Mouse (Mus musculus) hindlimb bud, embryonic 11.5 days (tissue): ENCODE results near the gene Cope.

Experiments
- DNase-seq: peaks from one replicate; pipeline ENCODE4 v3.0.0-alpha.2; 2012; ENCODE audit warnings: low read depth, low spot score; ENCODE audit errors: extremely low spot score

The Cope gene

GRCm38 (mm10) chr8:70302901-70303300, 583 bp downstream of the Cope start:
- DNase-seq: no peak

GRCm38 (mm10) chr8:70309311-70309710, 7.0 kb downstream of the Cope start:
- no peak for DNase-seq

GRCm38 (mm10) chr8:70313399-70313798, 11.1 kb downstream of the Cope start:
- no peak for DNase-seq

- no peak for DNase-seq
Measured at GRCm38 (mm10) chr8:70315624-70316510, 13.5 kb downstream of the Cope start, which contains the start of gene Cers1. Cers1 (plus strand) TSS chr8:70315775.

GRCm38 (mm10) chr8:70316511-70317504, 14.5 kb downstream of the Cope start:
- no peak for DNase-seq

GRCm38 (mm10) chr8:70317872-70318271, 15.6 kb downstream of the Cope start:
- no peak for DNase-seq

- DNase-seq: no peak
Measured at GRCm38 (mm10) chr8:70323716-70324115, 21.4 kb downstream of the Cope start.

- DNase-seq: no peak
Measured at GRCm38 (mm10) chr8:70327512-70327911, 25.2 kb downstream of the Cope start.

GRCm38 (mm10) chr8:70329124-70329834, 27.0 kb downstream of the Cope start, which contains the start of gene Gdf1:
Gdf1 (plus strand) TSS chr8:70329817.
- DNase-seq: no peak

- no peak for DNase-seq
Measured at GRCm38 (mm10) chr8:70329835-70330740, 27.8 kb downstream of the Cope start.

GRCm38 (mm10) chr8:70330741-70331364, 28.5 kb downstream of the Cope start:
- DNase-seq: no peak

GRCm38 (mm10) chr8:70331526-70331925, 29.2 kb downstream of the Cope start:
- no peak for DNase-seq

- DNase-seq: no peak
Measured at GRCm38 (mm10) chr8:70332070-70332877, 30.0 kb downstream of the Cope start.

GRCm38 (mm10) chr8:70332878-70333202, 30.5 kb downstream of the Cope start:
- no peak for DNase-seq

- no peak for DNase-seq
Measured at GRCm38 (mm10) chr8:70338931-70339330, 36.6 kb downstream of the Cope start.

GRCm38 (mm10) chr8:70340659-70341058, 38.3 kb downstream of the Cope start:
- DNase-seq: no peak

GRCm38 (mm10) chr8:70342007-70342406, 39.7 kb downstream of the Cope start:
- DNase-seq: no peak

GRCm38 (mm10) chr8:70343076-70343475, 40.8 kb downstream of the Cope start:
- DNase-seq: no peak

- no peak for DNase-seq
Measured at GRCm38 (mm10) chr8:70343696-70344095, 41.4 kb downstream of the Cope start.
